Mouse (Mus musculus): ENCODE data around the gene Gm47429. TPM values are rescaled to one million over a fixed set of nuclear protein-coding genes. Genes with fewer than 3 reads are reported as not detected.
"Not testable (repeated sequence)": the region's sequence is repeated elsewhere in the genome, so short reads cannot be mapped to it uniquely, and the experiment has no call there.

The Gm47429 gene
- total RNA-seq (2021), result not detected

- DNase-seq, result no peak
- intact Hi-C loops (cut with DNase I), result no loop called here
Measured at GRCm38 (mm10) chr13:50443812-50444211, at the start of gene Gm47429. TSS of gene Gm47429 (minus strand) at chr13:50443912.

- DNase-seq; intact Hi-C loops (cut with DNase I): not testable (repeated sequence)
Measured at GRCm38 (mm10) chr13:50488510-50488909, 44.8 kb upstream of the Gm47429 start.

GRCm38 (mm10) chr13:50467007-50467406, 23.3 kb upstream of the Gm47429 start, which contains the start of gene Nutm2:
TSS of gene Nutm2 (plus strand) at chr13:50467307.
- DNase-seq, result no peak
- intact Hi-C loops (cut with DNase I), result no loop called here

GRCm38 (mm10) chr13:50464621-50465562, 21.2 kb upstream of the Gm47429 start:
- no peak for DNase-seq
- intact Hi-C loops (cut with DNase I), result no loop called here

- intact Hi-C loops (cut with DNase I); DNase-seq: not testable (repeated sequence)
Measured at GRCm38 (mm10) chr13:50460433-50460832, 16.7 kb upstream of the Gm47429 start.

- intact Hi-C loops (cut with DNase I), result no loop called here
- no peak for DNase-seq
Measured at GRCm38 (mm10) chr13:50453426-50453825, 9.7 kb upstream of the Gm47429 start.

- DNase-seq; intact Hi-C loops (cut with DNase I): not testable (repeated sequence)
Measured at GRCm38 (mm10) chr13:50452266-50452665, 8.6 kb upstream of the Gm47429 start.

- intact Hi-C loops (cut with DNase I), result no loop called here
- no peak for DNase-seq
Measured at GRCm38 (mm10) chr13:50445261-50445660, 1.5 kb upstream of the Gm47429 start.

GRCm38 (mm10) chr13:50426686-50427085, 17.0 kb downstream of the Gm47429 start:
- DNase-seq, result no peak
- intact Hi-C loops (cut with DNase I), result no loop called here

GRCm38 (mm10) chr13:50424517-50424916, 19.2 kb downstream of the Gm47429 start:
- intact Hi-C loops (cut with DNase I), result no loop called here
- no peak for DNase-seq

GRCm38 (mm10) chr13:50423625-50424209, 20.0 kb downstream of the Gm47429 start:
- intact Hi-C loops (cut with DNase I), result no loop called here
- DNase-seq, result no peak

GRCm38 (mm10) chr13:50418421-50418820, 25.3 kb downstream of the Gm47429 start:
- intact Hi-C loops (cut with DNase I), result no loop called here
- no peak for DNase-seq

GRCm38 (mm10) chr13:50417389-50418183, 26.1 kb downstream of the Gm47429 start, which contains the start of gene Fbxw17:
TSS of gene Fbxw17 (plus strand) at chr13:50417864.
- intact Hi-C loops (cut with DNase I), result no loop called here
- DNase-seq, result peak; percentile 70

Other genes with a start within 250 kb of the Gm47429 start
- gene Gm906, start 193.6 kb downstream of the Gm47429 start, total RNA-seq (2021), result not detected
- 10 to 100 TPM; 28.3 to 33.8 TPM for gene Fbxw17, start 26.0 kb downstream of the Gm47429 start, total RNA-seq (2021)
- gene Nutm2, start 23.4 kb upstream of the Gm47429 start, total RNA-seq (2021), result not detected
- not detected for gene Gm904, start 199.3 kb upstream of the Gm47429 start, total RNA-seq (2021)